Mouse (Mus musculus) urinary bladder, postnatal 36 days (tissue): Measurements from ENCODE around the gene Unk.

Experiments used
- DNase-seq, 2 experiments: peaks; one replicate each; pipeline ENCODE4 v3.0.0; 2022; ENCODE audit warnings: low spot score in 2 of 2, mixed read lengths in 1 of 2

Gene Unk

GRCm38 (mm10) chr11:116030088-116030897 is at the start of gene Unk:
Gene Unk, plus strand, starts transcription at chr11:116030322.
- DNase-seq = peak; percentile 97

- DNase-seq = no peak
Measured at GRCm38 (mm10) chr11:115982472-115982871, 47.6 kb upstream of the Unk start.

- DNase-seq = no peak
Measured at GRCm38 (mm10) chr11:115983291-115983690, 46.8 kb upstream of the Unk start.

- no peak for DNase-seq
Measured at GRCm38 (mm10) chr11:115989686-115990085, 40.4 kb upstream of the Unk start.

GRCm38 (mm10) chr11:115992098-115992497 is 38.0 kb upstream of the Unk start:
- DNase-seq = no peak

- no peak for DNase-seq
Measured at GRCm38 (mm10) chr11:115995256-115995655, 34.9 kb upstream of the Unk start.

- no peak for DNase-seq
Measured at GRCm38 (mm10) chr11:115997047-115997446, 33.1 kb upstream of the Unk start.

- DNase-seq = no peak
Measured at GRCm38 (mm10) chr11:115997662-115998061, 32.5 kb upstream of the Unk start.

- DNase-seq = no peak
Measured at GRCm38 (mm10) chr11:115999027-115999426, 31.1 kb upstream of the Unk start.

GRCm38 (mm10) chr11:115999538-116000143 is 30.5 kb upstream of the Unk start:
- peak; percentile 47 to 68 for DNase-seq

- no peak for DNase-seq
Measured at GRCm38 (mm10) chr11:116000607-116001006, 29.5 kb upstream of the Unk start.

GRCm38 (mm10) chr11:116001725-116002124 is 28.4 kb upstream of the Unk start:
- no peak for DNase-seq

- no peak for DNase-seq
Measured at GRCm38 (mm10) chr11:116002894-116003293, 27.2 kb upstream of the Unk start.

- DNase-seq = no peak
Measured at GRCm38 (mm10) chr11:116004186-116004823, 25.8 kb upstream of the Unk start.

- DNase-seq = peak; percentile 64 to 79
Measured at GRCm38 (mm10) chr11:116004840-116005700, 25.1 kb upstream of the Unk start.

GRCm38 (mm10) chr11:116005701-116006419 is 24.3 kb upstream of the Unk start:
- DNase-seq = no peak

GRCm38 (mm10) chr11:116007095-116007850 is 22.8 kb upstream of the Unk start:
- no peak for DNase-seq

- no peak for DNase-seq
Measured at GRCm38 (mm10) chr11:116008411-116008810, 21.7 kb upstream of the Unk start.

GRCm38 (mm10) chr11:116008832-116009375 is 21.2 kb upstream of the Unk start:
- no peak for DNase-seq

- DNase-seq = no peak
Measured at GRCm38 (mm10) chr11:116009661-116010060, 20.5 kb upstream of the Unk start.
